Mouse (Mus musculus) cerebellum, adult 8-10 months (tissue): Measurements from ENCODE around the gene Lipt1.

Source experiments
- DNase-seq: peaks from one replicate; pipeline ENCODE4 v3.0.0; 2022

Gene Lipt1

DNA sequence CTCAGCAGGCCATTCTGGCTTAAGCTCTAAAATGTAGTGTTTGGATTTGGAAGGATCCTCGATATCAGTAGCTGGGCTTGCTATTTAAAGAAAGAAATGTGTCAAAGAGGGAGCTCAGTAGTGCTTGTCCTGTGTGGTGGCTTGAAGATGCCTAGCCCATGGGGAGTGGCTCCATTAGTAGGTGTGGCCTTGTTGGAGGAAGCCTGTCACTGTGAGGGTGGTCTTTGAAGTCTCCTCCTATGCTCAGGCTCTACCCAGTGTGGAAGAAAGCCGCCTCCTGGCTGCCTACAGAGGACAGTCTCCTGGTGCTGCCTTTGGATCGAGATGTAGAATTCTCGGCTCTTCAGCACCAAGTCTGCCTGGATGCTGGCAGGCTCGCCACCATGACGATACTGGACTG lies 28.8 kb downstream of the Lipt1 start:
- no peak for DNase-seq

DNA sequence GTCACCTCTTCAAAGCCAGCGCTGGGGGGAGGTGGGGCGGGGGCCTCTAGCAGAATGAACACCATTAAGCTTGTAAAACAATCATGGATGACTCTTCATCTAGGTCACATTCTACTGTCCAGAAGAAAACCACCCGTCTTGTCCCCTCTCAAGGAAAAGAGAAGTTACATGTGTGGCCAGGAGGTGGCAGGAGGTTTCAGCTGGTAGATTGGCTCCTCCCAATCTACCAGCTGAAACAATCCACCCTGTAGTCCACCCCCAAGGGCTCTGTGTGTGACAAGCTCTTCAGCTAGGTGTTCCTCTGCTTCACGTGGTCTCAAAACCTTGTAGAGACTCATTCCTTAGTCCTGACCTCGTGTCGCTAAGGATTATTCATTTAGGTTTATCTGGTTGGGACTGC lies 31.6 kb downstream of the Lipt1 start:
- no peak for DNase-seq

GRCm38 (mm10) chr1:37912751-37913150 lies 41.2 kb downstream of the Lipt1 start:
- no peak for DNase-seq

GRCm38 (mm10) chr1:37916393-37916792 lies 44.9 kb downstream of the Lipt1 start, which contains the start of gene Lyg2:
TSS of gene Lyg2 (minus strand) at chr1:37916493.
- DNase-seq: no peak

DNA sequence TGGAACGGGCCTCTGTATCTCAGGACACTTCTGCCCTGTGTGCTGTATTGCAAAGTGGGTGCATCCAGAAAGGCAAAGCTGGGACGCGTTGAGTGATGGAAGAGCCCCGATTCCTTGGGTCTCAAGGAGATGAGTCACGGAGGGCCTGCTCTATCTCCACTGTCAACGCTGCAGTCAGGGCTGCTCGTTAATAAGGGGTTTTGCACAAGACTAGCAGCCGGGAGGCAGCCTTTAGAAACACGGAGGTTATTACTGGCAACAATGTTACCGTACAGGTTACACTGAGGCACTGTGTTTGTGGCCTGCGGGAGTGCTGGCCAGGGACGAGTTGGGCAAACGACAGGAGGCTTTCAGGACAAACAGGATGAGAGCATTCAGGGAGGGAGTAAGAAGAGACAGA lies 46.1 kb downstream of the Lipt1 start:
- DNase-seq: no peak

DNA sequence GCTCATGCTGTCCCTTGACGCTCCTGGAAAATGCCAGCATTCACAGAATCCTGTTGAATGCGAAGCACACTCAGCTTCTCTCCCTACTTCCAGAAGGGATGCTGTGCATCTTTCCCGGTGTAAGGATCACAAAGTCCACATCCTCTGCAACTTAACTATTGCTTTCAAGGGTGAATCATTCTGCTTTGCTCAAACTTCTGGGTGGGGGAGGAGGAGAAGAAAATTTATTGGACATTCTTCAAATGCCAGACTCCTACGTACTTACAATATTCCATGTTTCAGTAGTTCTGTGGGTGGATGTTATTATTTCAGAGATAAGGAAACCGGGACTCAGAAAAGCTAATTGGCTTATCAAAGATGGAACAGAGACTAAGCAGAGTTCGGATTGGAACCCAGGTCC lies 46.6 kb downstream of the Lipt1 start:
- DNase-seq: no peak

- peak; percentile 11 for DNase-seq
Measured at GRCm38 (mm10) chr1:37922536-37922935, 51.0 kb downstream of the Lipt1 start.
